Mouse (Mus musculus) induced T-regulatory cell, adult 2 months (primary cell): Measurements from ENCODE around the gene Itm2c.

Source experiments
- DNase-seq: peaks from one replicate; pipeline ENCODE4 v3.0.0-alpha.2; 2012; ENCODE audit warnings: low read depth

The Itm2c gene

DNA sequence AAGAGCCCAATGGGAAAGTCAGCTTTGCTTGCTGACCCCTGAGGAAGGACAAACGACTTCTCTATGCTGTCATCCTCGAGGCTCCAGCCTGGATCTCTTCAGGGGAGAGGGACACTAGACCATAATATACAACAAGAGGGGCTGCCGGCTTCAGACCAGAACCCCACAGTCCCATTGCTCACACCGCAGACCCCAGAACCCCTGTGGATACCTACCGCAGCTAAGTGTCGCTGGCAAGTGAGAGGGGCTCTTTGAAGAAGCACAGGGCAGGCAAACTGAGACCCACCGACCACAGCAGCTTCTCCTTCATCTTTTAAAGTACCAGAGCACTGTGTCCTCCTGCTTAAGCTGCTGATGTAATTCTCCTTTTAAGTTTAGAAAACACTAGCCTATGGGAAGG lies 40.5 kb downstream of the Itm2c start:
- DNase-seq, result no peak

- peak; percentile 88 for DNase-seq
Observed at GRCm38 (mm10) chr1:85935148-85935852, 41.2 kb downstream of the Itm2c start.

DNA sequence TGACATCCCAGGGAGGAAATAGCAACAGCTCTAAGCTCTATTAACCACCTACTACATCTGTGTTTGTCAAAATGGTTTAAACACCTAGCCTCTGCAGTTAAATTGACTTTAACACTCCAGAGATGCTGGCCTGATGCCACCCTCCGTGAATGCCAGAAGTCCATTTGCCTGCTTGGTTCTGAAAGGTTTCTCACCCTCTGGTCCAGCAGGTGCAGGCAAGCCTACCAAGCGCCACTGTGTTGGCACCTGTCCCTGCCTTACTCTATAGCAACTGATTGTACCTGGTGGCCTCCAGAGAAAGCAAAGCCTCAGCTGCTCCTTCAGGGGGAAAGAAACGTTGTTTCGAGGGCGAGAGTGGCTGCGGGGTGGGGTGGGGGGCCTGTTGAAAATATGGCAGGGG lies 42.2 kb downstream of the Itm2c start:
- DNase-seq, result no peak

- DNase-seq, result peak; percentile 39
Observed at GRCm38 (mm10) chr1:85937323-85937722, 43.2 kb downstream of the Itm2c start.

DNA sequence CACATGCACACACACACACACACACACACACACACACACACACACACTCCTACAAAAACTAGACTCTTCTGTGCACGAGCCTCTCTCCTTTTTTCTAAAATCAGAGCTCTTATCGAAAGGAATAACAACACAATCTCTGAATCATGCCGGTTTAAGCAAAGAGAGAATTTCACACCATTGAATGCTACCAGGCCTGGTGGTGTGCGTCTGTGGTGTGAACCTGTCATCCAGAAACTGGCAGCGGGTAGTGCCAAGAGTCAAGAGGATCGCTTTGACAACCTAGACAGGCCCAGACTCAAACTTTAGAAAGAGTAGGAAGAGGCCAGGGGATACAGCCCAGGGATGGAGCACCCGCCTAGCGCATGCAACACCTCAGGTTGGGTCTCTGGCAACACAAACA lies 48.2 kb downstream of the Itm2c start:
- no peak for DNase-seq

GRCm38 (mm10) chr1:85949085-85949684 lies 55.1 kb downstream of the Itm2c start:
- no peak for DNase-seq

DNA sequence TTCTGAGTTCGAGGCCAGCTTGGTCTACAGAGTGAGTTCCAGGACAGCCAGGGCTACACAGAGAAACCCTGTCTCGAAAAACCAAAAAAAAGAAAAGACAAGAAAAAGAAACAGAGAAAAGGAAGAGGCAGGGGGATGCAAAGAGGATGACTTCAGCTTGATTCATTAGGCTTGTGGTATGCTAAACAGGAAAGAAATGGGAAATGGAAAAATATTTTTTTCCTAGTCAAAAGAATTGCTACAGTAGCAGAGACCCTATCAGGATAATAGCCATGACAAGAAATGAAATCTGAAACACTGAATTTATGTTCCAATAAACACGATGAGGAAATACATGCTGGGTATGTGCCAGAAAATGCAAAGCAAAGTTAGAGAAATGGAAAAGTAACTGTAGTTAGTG lies 61.1 kb downstream of the Itm2c start:
- no peak for DNase-seq

DNA sequence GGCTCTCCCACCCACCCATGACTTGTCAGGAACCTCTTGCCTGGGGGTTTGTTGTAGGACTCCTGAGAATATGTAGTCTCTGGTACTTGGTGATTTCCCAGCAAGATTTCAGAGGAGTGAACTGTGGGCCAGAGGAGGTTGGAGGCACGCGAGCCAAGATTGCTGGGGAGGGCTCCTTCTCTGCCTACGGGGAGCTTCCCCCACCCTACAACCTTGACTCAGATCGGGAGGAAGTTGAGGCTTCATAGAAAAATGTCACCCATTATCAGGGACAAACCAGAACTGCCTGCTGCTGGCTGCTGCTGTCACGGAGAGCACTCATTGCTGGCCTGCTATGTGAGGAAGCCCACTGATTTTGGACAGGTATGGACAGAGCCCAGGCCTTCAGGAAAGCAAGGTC lies 63.2 kb downstream of the Itm2c start:
- DNase-seq, result peak; percentile 74

- DNase-seq, result peak; percentile 70
Observed at GRCm38 (mm10) chr1:85957942-85958619, 64.0 kb downstream of the Itm2c start.
